ENCODE assay signal across 9 mouse cellular contexts in genomic region chr6:51998409-51999156, GRCm38 (mm10). TPM values are rescaled to one million over a fixed set of nuclear protein-coding genes. Genes with fewer than 3 reads are reported as not detected.
DNase-seq lines count a peak whose midpoint lies in the region; ATAC-seq and TF ChIP-seq lines count a peak whose summit lies in the region.
"Had no signal": no experiment of that assay in that cellular context is flagged by ENCODE, and none has a peak within 500 bp of the region (broad histone marks: within the 10 kb centered on the region; RNA-seq: fewer than 3 reads in every experiment).

No protein-coding gene starts in this region.

- DNase-seq in heart, postnatal 0 days (ENCODE audit: low spot score) = no peak
- no peak for DNase-seq in heart, postnatal 36 days
- peak; percentile 10 for DNase-seq in thymus, postnatal 14 days
- no peak for DNase-seq in thymus, adult 2 months
- peak; percentile 44 for DNase-seq in kidney, postnatal 14 days
- no peak for DNase-seq in urinary bladder, postnatal 25 days (ENCODE audit: low spot score)
- no peak for DNase-seq in layer of hippocampus, postnatal 10 days (ENCODE audit: low spot score in 2 of 2)
- DNase-seq in gastrocnemius, postnatal 4 days (ENCODE audit: low spot score in 2 of 2) = no peak

- H3K27me3 ChIP-seq in heart, postnatal 0 days (ENCODE audit: control insufficient read depth, insufficient read depth, low read length) = peaks cover 19% of the 10 kb centered on the region
- H3K27me3 ChIP-seq in thymus, adult 2 months (ENCODE audit: control insufficient read depth, insufficient read depth, low read length) = no peaks in the 10 kb centered on the region

- intact Hi-C loops in heart, postnatal 36 days (cut with DNase I) = loop anchor here (1.0 kb wide), 1 partner anchor 122 kb away; no protein-coding TSS in a partner anchor

- no peak for ATAC-seq in heart, postnatal 0 days (ENCODE audit: insufficient read depth, low read depth)

- TF ChIP-seq POLR2A in thymus, adult 2 months (IDR thresholded peaks at IDR 0.05; ENCODE audit: control insufficient read depth, extremely low read depth, insufficient read depth, low read length, poor library complexity) = no peak

- no peaks in the 10 kb centered on the region for H3K4me1 ChIP-seq in heart, postnatal 0 days (ENCODE audit: control insufficient read depth, insufficient read depth)
- no peaks in the 10 kb centered on the region for H3K4me1 ChIP-seq in thymus, adult 2 months (replicated peaks; ENCODE audit: control insufficient read depth, insufficient read depth, low read length)

- no peak for TF ChIP-seq EP300 in heart, postnatal 0 days (IDR thresholded peaks at IDR 0.05; ENCODE audit: low read depth)

- H3K36me3 ChIP-seq in heart, postnatal 0 days (replicated peaks; ENCODE audit: control insufficient read depth, insufficient read depth, low read length) = no peaks in the 10 kb centered on the region
- H3K36me3 ChIP-seq in thymus, adult 2 months (ENCODE audit: control insufficient read depth, insufficient read depth, low read length) = no peaks in the 10 kb centered on the region

- H3K9me3 ChIP-seq in heart, postnatal 0 days (replicated peaks; ENCODE audit: control insufficient read depth, low read length) = no peaks in the 10 kb centered on the region

- no peak overlapping the region for H3K27ac ChIP-seq in heart, postnatal 0 days (ENCODE audit: low read depth)
- no peak overlapping the region for H3K27ac ChIP-seq in thymus, adult 2 months (ENCODE audit: control insufficient read depth, insufficient read depth, low read length)

- H3K9ac ChIP-seq in heart, postnatal 0 days (replicated peaks; ENCODE audit: low read depth, low read length) = no peak overlapping the region

- 53% methylated on average over 7 of the region's 7 CpGs for WGBS in heart, postnatal 0 days
- WGBS in thymus, adult 2 months = 77% methylated on average over 7 of the region's 7 CpGs

- H3K4me3 ChIP-seq in heart, postnatal 0 days (ENCODE audit: low read depth, low read length) = no peak overlapping the region
- no peak overlapping the region for H3K4me3 ChIP-seq in thymus, adult 2 months (ENCODE audit: control insufficient read depth, insufficient read depth, low read length)
- H3K4me3 ChIP-seq: erythroblast, embryonic 14.5 days had no signal

- no peak overlapping the region for H3K4me2 ChIP-seq in heart, postnatal 0 days (ENCODE audit: low read depth, low read length)

- TF ChIP-seq CTCF in heart, postnatal 0 days (IDR thresholded peaks at IDR 0.05; ENCODE audit: low read depth) = peak; percentile 46; the same call in 1 of the 2 replicates
- TF ChIP-seq CTCF in thymus, adult 2 months (IDR thresholded peaks at IDR 0.05; ENCODE audit: borderline replicate concordance, control insufficient read depth, extremely low read depth, insufficient read depth, low read length, poor library complexity) = no peak

RNA-seq across cellular contexts. Expression of gene Skap2, which starts 13.8 kb away (rescaled TPM):
- 2.7 and 13.9 TPM in 2 replicates for total RNA-seq in heart, postnatal 0 days (2014; rRNA removed; ENCODE audit: low replicate concordance)
- polyA plus RNA-seq in heart, postnatal 0 days (2015; fragmentation: Nextera tagmentation; extraction: Ambion mirVana) = 9.2 and 10.7 TPM in 2 replicates
- 1 to 10 TPM; 8.0 to 8.2 TPM for total RNA-seq in heart, postnatal 36 days (2021)
- polyA plus RNA-seq in thymus, adult 2 months (2012; rRNA removed) = 5.8 and 8.9 TPM in 2 replicates
- total RNA-seq in layer of hippocampus, postnatal 10 days (2021) = 10 to 100 TPM in 1 of 2 experiments, 1 to 10 TPM in 1; 9.8 to 10.7 TPM
- 10 to 100 TPM; 10.0 to 12.3 TPM for total RNA-seq in gastrocnemius, postnatal 4 days (2021)

Comparison
In these comparisons a context has a peak if more than half of its experiments do, and no peak if none do; other contexts are left out.
1. DNase-seq: peak in thymus, postnatal 14 days (single experiment) and kidney, postnatal 14 days (single experiment); none in heart, postnatal 0 days (single experiment), heart, postnatal 36 days (0 of 2), thymus, adult 2 months (single experiment), urinary bladder, postnatal 25 days (single experiment), layer of hippocampus, postnatal 10 days (0 of 2) and gastrocnemius, postnatal 4 days (0 of 2).